Mouse (Mus musculus) left cerebral cortex, adult 18-20 months (tissue): Measurements from ENCODE around the gene Pisd. TPM values are rescaled to one million over a fixed set of nuclear protein-coding genes. Genes with fewer than 3 reads are reported as not detected.

ENCODE experiments used
- DNase-seq, 2 experiments: peaks; one replicate each; pipeline ENCODE4 v3.0.0; 2021 to 2022; ENCODE audit warnings: low spot score in 2 of 2, mixed read lengths in 1 of 2
- total RNA-seq, 2 experiments: library from RNA; stranded (reverse); gene quantifications; 2 replicates each; pipeline ENCODE4 v1.2.3; 2021

Pisd gene
- total RNA-seq, 2 experiments from 2014 or later = 61.4 to 65.8 TPM

DNA sequence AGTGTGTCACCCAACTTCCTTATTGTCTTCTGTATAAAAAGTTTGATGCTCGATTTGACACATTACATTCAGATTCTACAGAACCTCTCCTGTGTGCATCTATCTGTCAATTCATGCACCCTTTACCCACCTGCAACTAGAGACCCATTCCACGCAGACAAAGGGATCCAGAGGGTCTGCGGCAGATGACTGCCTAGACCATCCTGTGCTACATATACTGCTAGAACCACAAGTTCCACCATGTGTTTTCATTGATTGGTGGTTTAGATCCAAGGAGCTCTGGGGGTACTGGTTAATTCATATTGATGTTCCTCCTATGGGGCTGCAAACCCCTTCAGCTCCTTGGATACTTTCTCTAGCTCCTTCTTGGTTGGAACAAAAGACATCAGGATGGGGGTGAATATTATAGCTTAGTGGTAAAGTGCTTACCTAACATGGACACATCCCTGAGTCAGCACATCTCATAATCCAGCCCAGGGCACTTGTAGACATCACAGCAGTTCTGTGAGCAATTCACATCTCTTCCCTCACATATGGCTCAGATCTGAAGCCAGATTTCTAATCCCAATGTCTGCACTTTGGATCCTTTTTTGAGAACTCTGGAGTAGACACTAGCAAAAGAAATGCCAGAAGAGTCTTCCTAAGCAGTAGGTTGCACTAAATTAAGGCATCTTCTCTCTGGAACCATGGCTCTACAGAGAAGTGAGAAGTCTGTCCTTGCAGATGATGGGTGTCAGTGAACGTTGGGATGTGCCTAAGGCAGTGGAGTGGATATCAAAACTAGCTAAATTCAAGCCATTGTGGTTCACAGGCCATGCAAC lies 73.0 kb downstream of the Pisd start:
- no peak for DNase-seq

DNA sequence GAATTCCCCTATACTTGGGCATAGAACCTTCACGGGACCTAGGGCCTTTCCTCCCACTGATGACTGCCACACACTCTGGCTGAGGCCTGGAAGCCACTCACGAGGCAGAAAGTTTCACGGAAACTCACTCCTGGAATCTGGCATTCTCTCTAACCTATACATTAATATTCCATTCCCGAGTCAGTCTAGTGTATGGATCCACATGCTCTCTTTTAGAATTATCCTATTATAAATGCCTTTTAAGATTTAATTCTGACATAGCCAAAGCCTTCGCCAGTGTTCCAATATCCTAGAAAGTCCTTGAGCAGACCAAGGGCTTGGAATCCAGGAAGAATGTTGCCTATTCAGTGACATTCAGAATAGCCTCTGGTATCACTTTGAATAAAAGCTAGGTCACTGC lies 74.0 kb downstream of the Pisd start:
- DNase-seq = no peak

DNA sequence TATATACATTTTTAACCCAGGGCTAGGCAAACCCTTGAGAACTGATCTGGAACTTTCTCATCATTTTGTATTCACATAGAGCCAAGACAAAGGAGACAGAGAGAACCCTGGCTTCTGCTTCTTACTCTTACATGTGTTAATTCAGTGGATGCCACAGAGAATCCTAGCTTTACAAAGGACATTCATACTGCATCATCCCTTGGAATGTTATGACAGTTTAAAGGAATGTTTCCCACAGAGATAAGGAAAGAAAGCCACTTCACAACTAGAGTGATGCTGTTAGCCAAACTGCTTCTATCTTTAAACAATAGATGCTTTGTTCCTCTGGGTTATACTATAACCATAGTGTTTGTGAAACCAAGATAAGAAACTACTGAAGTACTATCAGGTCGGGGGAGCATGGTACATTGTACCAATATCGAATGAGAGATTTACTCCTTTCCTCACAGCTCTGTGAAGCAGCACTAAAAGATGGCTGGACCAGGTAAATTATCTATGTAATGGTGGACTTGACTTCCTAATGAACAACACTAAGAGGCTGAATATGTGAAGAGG lies 79.1 kb downstream of the Pisd start:
- DNase-seq = no peak

DNA sequence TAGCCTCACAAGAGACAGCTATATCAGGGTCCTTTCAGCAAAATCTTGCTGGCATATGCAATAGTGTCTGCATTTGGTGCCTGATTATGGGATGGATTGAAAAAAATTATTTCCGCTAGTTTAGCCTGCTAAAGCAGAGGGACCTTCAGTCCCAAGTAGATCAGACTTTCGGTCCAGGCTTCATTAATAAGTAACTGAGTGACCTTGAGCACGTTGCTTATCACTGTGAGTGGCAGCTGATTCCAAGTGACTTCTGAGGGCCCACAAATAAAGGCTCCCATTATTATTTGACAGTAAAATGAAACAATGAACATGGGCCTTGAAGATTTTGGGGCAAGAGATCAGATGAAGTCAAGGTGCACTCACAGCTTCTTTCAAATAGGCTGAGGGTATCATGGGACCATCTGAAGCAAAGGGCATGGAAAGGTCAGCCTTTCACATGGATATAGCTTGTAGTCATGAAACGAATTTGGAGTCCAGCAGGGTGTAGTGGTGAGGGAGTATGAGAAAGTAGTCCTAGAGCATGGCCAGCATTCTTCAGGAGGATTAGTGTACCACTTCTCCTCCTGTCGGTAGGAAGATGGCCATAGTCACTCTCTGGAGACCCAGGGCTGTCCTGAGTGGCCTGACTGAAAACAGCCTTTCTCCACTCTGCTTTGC lies 88.1 kb downstream of the Pisd start:
- DNase-seq = no peak

DNA sequence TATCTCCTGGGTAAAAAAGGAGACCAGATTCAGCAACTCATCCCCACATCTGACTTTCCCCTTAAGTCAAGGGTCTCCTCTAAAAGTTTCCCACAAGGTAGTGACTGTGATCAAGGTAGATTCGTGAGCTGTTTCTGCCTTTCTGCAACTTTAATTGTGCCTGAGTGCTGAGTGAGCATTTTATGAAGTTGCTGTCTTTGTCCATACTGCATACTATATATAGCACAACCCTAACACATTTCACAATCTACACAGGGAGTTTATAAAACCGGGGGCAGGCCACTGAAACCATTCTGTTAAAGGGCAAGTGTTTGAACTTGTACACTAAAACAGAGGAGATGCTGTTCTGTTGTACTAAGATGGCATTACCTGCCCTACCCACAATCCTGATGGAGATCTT lies 92.0 kb downstream of the Pisd start:
- no peak for DNase-seq

Other genes starting within 250 kb of the Pisd start
- gene Yes1, start 174.5 kb downstream of the Pisd start, total RNA-seq = 10 to 100 TPM; 11.4 to 12.5 TPM
- gene Gm20671, start 41.5 kb upstream of the Pisd start, total RNA-seq = not detected
- gene Prr14l, start 68.6 kb upstream of the Pisd start, total RNA-seq = 10 to 100 TPM; 36.3 to 39.8 TPM
- gene Depdc5, start 78.1 kb upstream of the Pisd start, total RNA-seq = 10 to 100 TPM; 65.8 to 76.7 TPM
- gene Ywhah, start 233.2 kb upstream of the Pisd start, total RNA-seq = 1,000 to 10,000 TPM; 1,087 to 1,156 TPM